Comparison of ENCODE assay signal across 29 mouse cellular contexts in the genomic region with DNA sequence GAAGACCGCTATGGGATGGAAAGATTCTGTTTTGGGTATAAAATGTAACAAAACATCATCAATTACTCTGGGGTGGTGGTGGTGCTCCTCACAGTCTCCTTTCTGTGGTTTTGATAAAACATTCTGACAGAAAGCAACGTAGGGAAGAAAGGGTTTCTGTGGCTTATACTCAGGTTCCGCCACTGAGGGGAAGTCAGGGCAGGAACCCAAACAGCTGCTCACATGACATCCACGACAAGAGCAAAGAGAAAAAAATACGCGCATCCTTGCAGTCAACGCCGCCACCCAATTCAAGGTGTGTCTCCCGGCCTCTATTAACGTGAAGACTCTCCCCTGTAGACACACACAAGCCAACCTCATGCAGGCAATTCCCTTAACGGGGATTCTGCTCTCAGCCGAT. TPM values are rescaled to one million over a fixed set of nuclear protein-coding genes. Genes with fewer than 3 reads are reported as not detected.
DNase-seq lines count a peak whose midpoint lies in the region; ATAC-seq and TF ChIP-seq lines count a peak whose summit lies in the region.
"Had no signal": no experiment of that assay in that cellular context is flagged by ENCODE, and none has a peak within 500 bp of the region (broad histone marks: within the 10 kb centered on the region; RNA-seq: fewer than 3 reads in every experiment).

No protein-coding gene starts in this region.

- H3K27me3 ChIP-seq in spleen, adult 2 months (ENCODE audit: control insufficient read depth, insufficient read depth, low read length): no peaks in the 10 kb centered on the region
- no peaks in the 10 kb centered on the region for H3K27me3 ChIP-seq in midbrain, embryonic 10.5 days (ENCODE audit: low read depth, poor library complexity, severe bottlenecking)
- H3K27me3 ChIP-seq: hindbrain, embryonic 13.5 days; kidney, embryonic 15.5 days; liver, embryonic 15.5 days; lung, embryonic 15.5 days; midbrain, embryonic 13.5 days had no signal

- 0 out of 2 replicates have a peak, but pooled peaks have one; percentile 16 for ATAC-seq in neutrophil, adult 5-6 weeks (ENCODE audit: extremely low read depth, insufficient number of reproducible peaks, low FRiP score, poor library complexity, severe bottlenecking)
- ATAC-seq: midbrain, embryonic 13.5 days had no signal

- no peak for TF ChIP-seq POLR2A in spleen, adult 2 months (IDR thresholded peaks at IDR 0.05; ENCODE audit: low read depth, low read length)

- no peak for TF ChIP-seq CTCF in spleen, adult 2 months (IDR thresholded peaks at IDR 0.05; ENCODE audit: extremely low read depth, insufficient read depth, insufficient read length, insufficient replicate concordance)

- peak; percentile 4 to 23 for DNase-seq in spleen, adult 2 months (ENCODE audit: low read depth in 1 of 2, low spot score in 2 of 2)
- DNase-seq in spleen, postnatal 10 days (ENCODE audit: low spot score in 2 of 2): no peak
- DNase-seq in T-cell, adult 2 months (ENCODE audit: low spot score): peak; percentile 72
- peak; percentile 20 for DNase-seq in induced T-regulatory cell, adult 2 months (ENCODE audit: low read depth)
- DNase-seq in yolk sac, embryonic 10.5 days (ENCODE audit: low spot score): no peak
- DNase-seq in urinary bladder, postnatal 4 days (ENCODE audit: low spot score in 2 of 2): no peak
- no peak for DNase-seq in midbrain, embryonic 10.5 days (ENCODE audit: low spot score)
- DNase-seq: adrenal gland, postnatal 14 days; cerebellum, adult 18-20 months; cerebellum, postnatal 10 days; gastrocnemius, postnatal 25 days; heart, adult 18-20 months; heart, postnatal 36 days; kidney, adult 18-20 months; kidney, postnatal 36 days; liver; retina, postnatal 1 day; right cerebral cortex, postnatal 14 days; thymus, adult 18-20 months; thymus, postnatal 4 days had no signal

- H3K4me3 ChIP-seq in spleen, adult 2 months (ENCODE audit: extremely low read depth, insufficient read depth, insufficient read length): no peak overlapping the region
- no peak overlapping the region for H3K4me3 ChIP-seq in midbrain, embryonic 10.5 days
- H3K4me3 ChIP-seq: erythroblast, embryonic 14.5 days; hindbrain, embryonic 13.5 days; kidney, embryonic 15.5 days; liver, embryonic 15.5 days; lung, embryonic 15.5 days; megakaryocyte, embryonic 14.5 days; midbrain, embryonic 13.5 days had no signal

- H3K27ac ChIP-seq in spleen, adult 2 months (ENCODE audit: insufficient read depth, low read length): no peak overlapping the region; the same call in 1 of the 2 replicates
- H3K27ac ChIP-seq in midbrain, embryonic 10.5 days (replicated peaks): no peak overlapping the region
- H3K27ac ChIP-seq: hindbrain, embryonic 13.5 days; kidney, embryonic 15.5 days; liver, embryonic 15.5 days; lung, embryonic 15.5 days; midbrain, embryonic 13.5 days; stomach, postnatal 0 days had no signal

- no peaks in the 10 kb centered on the region for H3K9me3 ChIP-seq in midbrain, embryonic 10.5 days (replicated peaks)
- H3K9me3 ChIP-seq: hindbrain, embryonic 13.5 days; kidney, embryonic 15.5 days; liver, embryonic 15.5 days; lung, embryonic 15.5 days; midbrain, embryonic 13.5 days had no signal

- 27% methylated on average over 12 of the region's 12 CpGs for WGBS in spleen, adult 2 months
- WGBS in midbrain, embryonic 10.5 days: 94% methylated on average over 12 of the region's 12 CpGs

- no peaks in the 10 kb centered on the region for H3K36me3 ChIP-seq in spleen, adult 2 months (ENCODE audit: control insufficient read depth, insufficient read depth, low read length)
- H3K36me3 ChIP-seq in midbrain, embryonic 10.5 days: no peaks in the 10 kb centered on the region
- H3K36me3 ChIP-seq: hindbrain, embryonic 13.5 days; kidney, embryonic 15.5 days; liver, embryonic 15.5 days; lung, embryonic 15.5 days; midbrain, embryonic 13.5 days had no signal

- H3K4me1 ChIP-seq in spleen, adult 2 months (ENCODE audit: control insufficient read depth, insufficient read depth, insufficient read length): peaks cover 7% of the 10 kb centered on the region; the same call in 1 of the 2 replicates
- H3K4me1 ChIP-seq in midbrain, embryonic 10.5 days: no peaks in the 10 kb centered on the region
- H3K4me1 ChIP-seq: hindbrain, embryonic 13.5 days; liver, embryonic 15.5 days; lung, embryonic 15.5 days; midbrain, embryonic 13.5 days had no signal

RNA-seq across cellular contexts. Expression of a gene that starts 48.0 kb away (rescaled TPM):
- polyA plus RNA-seq in spleen, adult 2 months (2012; rRNA removed): 3.9 and 4.9 TPM in 2 replicates
- 11.2 TPM in 2 replicates for total RNA-seq in neutrophil, adult 5-6 weeks (2017)
- 14.7 and 18.0 TPM in 2 replicates for polyA plus RNA-seq in midbrain, embryonic 10.5 days (2016; fragmentation: Nextera tagmentation; extraction: Ambion mirVana)

RNA-seq across cellular contexts. Expression of a gene that starts 48.1 kb away (rescaled TPM):
- 58.3 and 66.9 TPM in 2 replicates for polyA plus RNA-seq in spleen, adult 2 months (2012; rRNA removed)
- 164 and 183 TPM in 2 replicates for total RNA-seq in neutrophil, adult 5-6 weeks (2017)
- 728 and 772 TPM in 2 replicates for polyA plus RNA-seq in midbrain, embryonic 10.5 days (2016; fragmentation: Nextera tagmentation; extraction: Ambion mirVana)

Comparison
In these comparisons a context has a peak if more than half of its experiments do, and no peak if none do; other contexts are left out.
1. DNase-seq: peak in spleen, adult 2 months (2 of 2), T-cell, adult 2 months (single experiment) and induced T-regulatory cell, adult 2 months (single experiment); none in spleen, postnatal 10 days (0 of 2), yolk sac, embryonic 10.5 days (single experiment), urinary bladder, postnatal 4 days (0 of 2) and midbrain, embryonic 10.5 days (single experiment).
2. RNA of a gene that starts 48.1 kb away (polyA plus RNA-seq): 728 to 772 TPM in midbrain, embryonic 10.5 days; 58.3 to 66.9 TPM in spleen, adult 2 months; every median in the first group is over 10 times any median in the second.